Mouse (Mus musculus) spleen, postnatal 0 days (tissue): ENCODE results near the gene Ybx2. TPM values are rescaled to one million over a fixed set of nuclear protein-coding genes. Genes with fewer than 3 reads are reported as not detected.

Source experiments
- polyA plus RNA-seq: library from polyadenylated mRNA; unstranded; fragments of >200 nt; fragmentation: Nextera tagmentation; extraction: Ambion mirVana; gene quantifications from 2 replicates; pipeline ENCODE4 v1.2.1, GENCODE M21; 2015

Ybx2 gene
- polyA plus RNA-seq, result 0.12 and 0.53 TPM in 2 replicates

GRCm38 (mm10) chr11:69935137-69935879 is at the start of gene Ybx2:
TSS of gene Ybx2 (plus strand) at chr11:69935796.

GRCm38 (mm10) chr11:69895291-69895690 is 40.3 kb upstream of the Ybx2 start, which contains the start of gene Acap1:
TSS of gene Acap1 (minus strand) at chr11:69895539.

GRCm38 (mm10) chr11:69900471-69901405 is 34.9 kb upstream of the Ybx2 start, which contains the start of the genes 2810408A11Rik and Neurl4:
TSS of gene 2810408A11Rik (minus strand) at chr11:69900987.
TSS of gene Neurl4 (plus strand) at chr11:69901072.

GRCm38 (mm10) chr11:69913554-69914371 is 21.8 kb upstream of the Ybx2 start, which contains the start of gene Gps2:
TSS of gene Gps2 (plus strand) at chr11:69913888.

GRCm38 (mm10) chr11:69921114-69922011 is 14.2 kb upstream of the Ybx2 start, which contains the start of gene Eif5a:
TSS of gene Eif5a (minus strand) at chr11:69921958.

GRCm38 (mm10) chr11:69948066-69948762 is 12.6 kb downstream of the Ybx2 start, which contains the start of gene Slc2a4:
TSS of gene Slc2a4 (minus strand) at chr11:69948188.

GRCm38 (mm10) chr11:69964650-69965270 is 29.2 kb downstream of the Ybx2 start, which contains the start of gene Cldn7:
TSS of gene Cldn7 (plus strand) at chr11:69964779.

GRCm38 (mm10) chr11:69981141-69981762 is 45.7 kb downstream of the Ybx2 start, which contains the start of gene Ctdnep1:
TSS of gene Ctdnep1 (plus strand) at chr11:69981156.

GRCm38 (mm10) chr11:69982225-69982624 is 46.6 kb downstream of the Ybx2 start, which contains the start of gene Elp5:
TSS of gene Elp5 (minus strand) at chr11:69982517.

Other genes with a start within 250 kb of the Ybx2 start
- gene Tnfsf12, start 239.9 kb upstream of the Ybx2 start, polyA plus RNA-seq, result 4.4 and 5.2 TPM in 2 replicates
- 2.1 and 2.8 TPM in 2 replicates for gene Tnfsfm13, start 239.7 kb upstream of the Ybx2 start, polyA plus RNA-seq
- gene Polr2a, start 177.2 kb upstream of the Ybx2 start, polyA plus RNA-seq, result 15.2 and 15.8 TPM in 2 replicates
- 0.07 and 0.08 TPM in 2 replicates for gene Slc35g3, start 173.8 kb upstream of the Ybx2 start, polyA plus RNA-seq
- gene Zbtb4, start 169.9 kb upstream of the Ybx2 start, polyA plus RNA-seq, result 1.3 and 1.9 TPM in 2 replicates
- gene Chrnb1, start 139.9 kb upstream of the Ybx2 start, polyA plus RNA-seq, result 0.99 and 1.5 TPM in 2 replicates
- gene Fgf11, start 133.9 kb upstream of the Ybx2 start, polyA plus RNA-seq, result 0.33 and 0.36 TPM in 2 replicates
- 0.30 and 0.68 TPM in 2 replicates for gene Tmem102, start 130.2 kb upstream of the Ybx2 start, polyA plus RNA-seq
- gene Gm39566, start 120.5 kb upstream of the Ybx2 start, polyA plus RNA-seq, result not detected in 2 replicates
- gene Spem2, start 117.3 kb upstream of the Ybx2 start, polyA plus RNA-seq, result not detected in 2 replicates
- gene Spem1, start 113.6 kb upstream of the Ybx2 start, polyA plus RNA-seq, result 0.12 TPM in 1 of 2 replicates, not detected in the other
- 2.6 and 3.1 TPM in 2 replicates for gene Nlgn2, start 98.0 kb upstream of the Ybx2 start, polyA plus RNA-seq
- 337 and 343 TPM in 2 replicates for gene Tmem256, start 97.3 kb upstream of the Ybx2 start, polyA plus RNA-seq
- gene Plscr3, start 89.4 kb upstream of the Ybx2 start, polyA plus RNA-seq, result 45.7 and 56.8 TPM in 2 replicates
- 0.56 and 0.91 TPM in 2 replicates for gene Tnk1, start 77.1 kb upstream of the Ybx2 start, polyA plus RNA-seq
- not detected in 2 replicates for gene Tmem95, start 57.8 kb upstream of the Ybx2 start, polyA plus RNA-seq
- 2.3 and 3.1 TPM in 2 replicates for gene Kctd11, start 54.4 kb upstream of the Ybx2 start, polyA plus RNA-seq
- 15.3 and 21.3 TPM in 2 replicates for gene Acap1, start 40.3 kb upstream of the Ybx2 start, polyA plus RNA-seq
- gene 2810408A11Rik, start 34.8 kb upstream of the Ybx2 start, polyA plus RNA-seq, result 2.2 and 2.6 TPM in 2 replicates
- gene Neurl4, start 34.7 kb upstream of the Ybx2 start, polyA plus RNA-seq, result 3.2 and 3.4 TPM in 2 replicates
- 104 and 116 TPM in 2 replicates for gene Gps2, start 21.9 kb upstream of the Ybx2 start, polyA plus RNA-seq
- gene Eif5a, start 13.8 kb upstream of the Ybx2 start, polyA plus RNA-seq, result 1,453 and 1,558 TPM in 2 replicates
- 19.1 and 22.0 TPM in 2 replicates for gene Slc2a4, start 12.4 kb downstream of the Ybx2 start, polyA plus RNA-seq
- 0.98 and 1.6 TPM in 2 replicates for gene Cldn7, start 29.0 kb downstream of the Ybx2 start, polyA plus RNA-seq
- gene Ctdnep1, start 45.4 kb downstream of the Ybx2 start, polyA plus RNA-seq, result 20.7 and 22.4 TPM in 2 replicates
- 69.4 and 73.0 TPM in 2 replicates for gene Elp5, start 46.7 kb downstream of the Ybx2 start, polyA plus RNA-seq
- 318 and 353 TPM in 2 replicates for gene Gabarap, start 55.3 kb downstream of the Ybx2 start, polyA plus RNA-seq
- gene Phf23, start 60.0 kb downstream of the Ybx2 start, polyA plus RNA-seq, result 26.6 and 35.9 TPM in 2 replicates
- 6.9 and 10.2 TPM in 2 replicates for gene Dvl2, start 64.8 kb downstream of the Ybx2 start, polyA plus RNA-seq
- gene Acadvl, start 79.6 kb downstream of the Ybx2 start, polyA plus RNA-seq, result 58.3 and 59.1 TPM in 2 replicates
- 1.5 and 3.1 TPM in 2 replicates for gene Dlg4, start 81.1 kb downstream of the Ybx2 start, polyA plus RNA-seq
- 0.10 and 0.16 TPM in 2 replicates for gene Asgr1, start 118.3 kb downstream of the Ybx2 start, polyA plus RNA-seq
- gene Asgr2, start 156.8 kb downstream of the Ybx2 start, polyA plus RNA-seq, result 0.12 TPM in 1 of 2 replicates, not detected in the other
- gene Mgl2, start 194.5 kb downstream of the Ybx2 start, polyA plus RNA-seq, result 2.3 and 3.5 TPM in 2 replicates
- gene Clec10a, start 220.4 kb downstream of the Ybx2 start, polyA plus RNA-seq, result 2.9 and 5.5 TPM in 2 replicates